Mouse (Mus musculus) MEL (cell line): ENCODE measurements around the gene Atf7ip. TPM values are rescaled to one million over a fixed set of nuclear protein-coding genes. Genes with fewer than 3 reads are reported as not detected.

Experiments
- DNase-seq: peaks from one replicate; pipeline ENCODE4 v3.0.0; 2011; ENCODE audit warnings: low read depth, low spot score
- H3K27ac ChIP-seq: 2 replicates; pipeline ENCODE4 v1.5.1; 2012; ENCODE audit warnings: low read depth, mild to moderate bottlenecking, control low read depth, low read length, moderate library complexity; ENCODE audit not compliant: control insufficient read depth
- H3K27me3 ChIP-seq, 2 experiments: fragments of 150-350 bp in 1 of 2; sonication (generic) in 1 of 2; 2 replicates each; pipeline ENCODE4 v1.6.1; 2012; ENCODE audit warnings: low read length in 2 of 2, mild to moderate bottlenecking in 2 of 2, improper control_type of control experiment in 1 of 2, moderate library complexity in 1 of 2; ENCODE audit not compliant: insufficient read depth in 2 of 2, control insufficient read depth in 1 of 2
- H3K36me3 ChIP-seq, 2 experiments: 2 replicates each; pipeline ENCODE4 v1.6.1; 2012 to 2014; ENCODE audit warnings: low read length in 2 of 2, improper control_type of control experiment in 1 of 2, inconsistent platforms in 1 of 2, mild to moderate bottlenecking in 1 of 2; ENCODE audit not compliant: insufficient read depth in 2 of 2, control insufficient read depth in 1 of 2
- H3K4me1 ChIP-seq, 2 experiments: fragments of 150-350 bp in 1 of 2; sonication (generic) in 1 of 2; 2 replicates each; pipeline ENCODE4 v1.6.1; 2012; ENCODE audit warnings: low read length in 2 of 2, improper control_type of control experiment in 1 of 2, mild to moderate bottlenecking in 1 of 2; ENCODE audit not compliant: insufficient read depth in 2 of 2, control insufficient read depth in 1 of 2
- H3K4me3 ChIP-seq, 2 experiments: fragments of 150-350 bp in 1 of 2; sonication (generic) in 1 of 2; 2 replicates each; pipeline ENCODE4 v1.5.1; 2012; ENCODE audit warnings: low read depth in 2 of 2, low read length in 2 of 2, mild to moderate bottlenecking in 2 of 2, moderate library complexity in 2 of 2, control low read depth in 1 of 2, improper control_type of control experiment in 1 of 2; ENCODE audit not compliant: control insufficient read depth in 1 of 2, insufficient read depth in 1 of 2
- H3K79me2 ChIP-seq: 2 replicates; pipeline ENCODE4 v1.6.1; 2012; ENCODE audit warnings: mild to moderate bottlenecking, low read length, moderate library complexity; ENCODE audit not compliant: control insufficient read depth, poor library complexity, insufficient read depth
- H3K9ac ChIP-seq: 2 replicates; pipeline ENCODE4 v1.6.1; 2012; ENCODE audit warnings: low read depth, mild to moderate bottlenecking, control low read depth, low read length, moderate library complexity; ENCODE audit not compliant: control insufficient read depth, poor library complexity, severe bottlenecking
- H3K9me3 ChIP-seq: fragments of 150-350 bp; sonication (generic); replicated peaks from 2 replicates; pipeline ENCODE4 v1.6.1; 2012; ENCODE audit warnings: mild to moderate bottlenecking, low read length, improper control_type of control experiment, moderate library complexity; ENCODE audit not compliant: insufficient read depth
- CHD1 ChIP-seq: IDR thresholded peaks from 2 replicates; pipeline ENCODE4 v1.6.1; 2012; ENCODE audit warnings: low read depth, mild to moderate bottlenecking, inconsistent platforms, low read length, improper control_type of control experiment
- CHD2 ChIP-seq: IDR thresholded peaks from 2 replicates; pipeline ENCODE4 v1.6.1; 2011; ENCODE audit warnings: low read length, improper control_type of control experiment
- CTCF ChIP-seq, 3 experiments: IDR thresholded peaks in 2 of 3; conservative IDR thresholded peaks in 1 of 3; 2 replicates each; pipeline ENCODE4 v1.5.1; 2011 to 2012; ENCODE audit warnings: low read length in 3 of 3, low read depth in 2 of 3, mild to moderate bottlenecking in 2 of 3, improper control_type of control experiment in 1 of 3, inconsistent platforms in 1 of 3, mixed read lengths in 1 of 3, moderate library complexity in 1 of 3; ENCODE audit not compliant: control insufficient read depth in 1 of 3, insufficient read depth in 1 of 3, poor library complexity in 1 of 3, severe bottlenecking in 1 of 3
- ELF1 ChIP-seq: IDR thresholded peaks from 2 replicates; pipeline ENCODE4 v1.6.1; 2014; ENCODE audit warnings: low read depth, mild to moderate bottlenecking, inconsistent platforms, low read length, improper control_type of control experiment, moderate library complexity
- ETS1 ChIP-seq: IDR thresholded peaks from 2 replicates; pipeline ENCODE4 v1.6.1; 2012; ENCODE audit warnings: low read depth, mild to moderate bottlenecking, inconsistent platforms, low read length, improper control_type of control experiment, moderate library complexity
- GATA1 ChIP-seq: IDR thresholded peaks from 2 replicates; pipeline ENCODE4 v1.6.1; 2011; ENCODE audit warnings: low read depth, low read length, improper control_type of control experiment
- JUND ChIP-seq: IDR thresholded peaks from 2 replicates; pipeline ENCODE4 v1.6.1; 2011; ENCODE audit warnings: low read depth, mild to moderate bottlenecking, improper control_type of control experiment, low read length
- MAZ ChIP-seq: IDR thresholded peaks from 2 replicates; pipeline ENCODE4 v1.6.1; 2012; ENCODE audit warnings: low read depth, mild to moderate bottlenecking, inconsistent platforms, low read length, improper control_type of control experiment
- MYC ChIP-seq: IDR thresholded peaks from 2 replicates; pipeline ENCODE4 v1.6.1; 2011; ENCODE audit warnings: low read depth, mild to moderate bottlenecking, low read length, improper control_type of control experiment, moderate library complexity
- NELFE ChIP-seq: IDR thresholded peaks from 2 replicates; pipeline ENCODE4 v1.6.1; 2011; ENCODE audit warnings: low read depth, low read length, improper control_type of control experiment
- POLR2AphosphoS5 ChIP-seq: IDR thresholded peaks from 2 replicates; pipeline ENCODE4 v1.6.1; 2012; ENCODE audit warnings: low read depth, borderline replicate concordance, mild to moderate bottlenecking, inconsistent platforms, low read length, moderate library complexity, mixed read lengths
- RAD21 ChIP-seq: IDR thresholded peaks from 2 replicates; pipeline ENCODE4 v1.6.1; 2011; ENCODE audit warnings: mild to moderate bottlenecking, low read depth, low read length, improper control_type of control experiment
- RCOR1 ChIP-seq: IDR thresholded peaks from 2 replicates; pipeline ENCODE4 v1.6.1; 2012; ENCODE audit warnings: low read depth, mild to moderate bottlenecking, inconsistent platforms, low read length, improper control_type of control experiment
- SMC3 ChIP-seq: IDR thresholded peaks from 2 replicates; pipeline ENCODE4 v1.6.1; 2011; ENCODE audit warnings: low read depth, low read length, improper control_type of control experiment
- TCF12 ChIP-seq: IDR thresholded peaks from 2 replicates; pipeline ENCODE4 v1.6.1; 2014; ENCODE audit warnings: low read depth, mild to moderate bottlenecking, inconsistent platforms, low read length, improper control_type of control experiment, moderate library complexity
- UBTF ChIP-seq: IDR thresholded peaks from 2 replicates; pipeline ENCODE4 v1.6.1; 2012; ENCODE audit warnings: low read depth, mild to moderate bottlenecking, inconsistent platforms, low read length, improper control_type of control experiment, moderate library complexity, borderline replicate concordance; ENCODE audit not compliant: insufficient read depth
- USF2 ChIP-seq, 2 experiments: IDR thresholded peaks; 2 replicates each; pipeline ENCODE4 v1.6.1; 2011 to 2012; ENCODE audit warnings: improper control_type of control experiment in 2 of 2, low read length in 2 of 2, borderline replicate concordance in 1 of 2, inconsistent platforms in 1 of 2, low read depth in 1 of 2, mild to moderate bottlenecking in 1 of 2; ENCODE audit not compliant: insufficient read depth in 1 of 2
- ZC3H11A ChIP-seq: IDR thresholded peaks from 2 replicates; pipeline ENCODE4 v1.6.1; 2012; ENCODE audit warnings: low read depth, mild to moderate bottlenecking, inconsistent platforms, low read length, improper control_type of control experiment
- ZKSCAN1 ChIP-seq: IDR thresholded peaks from 2 replicates; pipeline ENCODE4 v1.6.1; 2012; ENCODE audit warnings: low read depth, mild to moderate bottlenecking, inconsistent platforms, low read length, improper control_type of control experiment, moderate library complexity
- polyA plus RNA-seq, 2 experiments: library from polyadenylated mRNA; stranded (reverse) in 1 of 2; unstranded in 1 of 2; fragments of >175 nt in 1 of 2; fragments of >200 nt in 1 of 2; gene quantifications; 2 replicates each; pipeline versions ENCODE4 v1.2.1 to v1.2.4; 2012; ENCODE audit warnings: low replicate concordance in 2 of 2, low read depth in 1 of 2; ENCODE audit not compliant: insufficient read length in 2 of 2, insufficient read depth in 1 of 2, missing spikeins in 1 of 2
- total RNA-seq: library from RNA; depleted of rRNA; stranded (reverse); fragments of 300-350 nt; gene quantifications from 2 replicates; pipeline ENCODE4 v1.2.3, GENCODE M21; 2012

Atf7ip gene
- total and polyA plus RNA-seq, 3 experiments: 7.3 to 56.1 (median 24.6) TPM

DNA sequence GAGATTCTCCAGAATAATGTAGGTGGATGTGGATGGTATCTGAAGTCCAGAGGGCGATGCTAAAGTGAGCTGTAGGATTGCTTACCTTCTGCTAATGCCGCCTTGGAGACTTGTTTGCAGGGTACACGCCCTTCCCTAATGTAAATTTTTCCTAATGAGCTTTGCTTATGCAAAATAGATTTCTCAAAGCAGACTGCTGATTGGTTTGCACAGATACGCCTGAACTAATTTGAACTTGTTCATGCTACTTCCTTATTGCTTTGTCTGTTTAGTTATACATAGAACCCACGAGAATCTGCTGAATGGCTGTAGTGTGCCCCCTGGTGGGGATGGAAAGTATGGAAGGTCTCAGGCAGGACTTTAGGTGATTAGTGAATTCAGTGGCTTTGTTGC, 49.6 kb downstream of the Atf7ip start (continued):
- TF ChIP-seq MAZ (no peak), RAD21 (peak; percentile 99), RCOR1 (no peak), MYC (peak; percentile 92; the same call in 1 of the 2 replicates)

GRCm38 (mm10) chr6:136558288-136559005, 52.5 kb downstream of the Atf7ip start:
- Histone ChIP-seq H3K4me3 (no peak overlapping the region), H3K27me3 (no peaks in the 10 kb centered on the region), H3K27ac (no peak overlapping the region), H3K4me1 (peaks cover 1 to 2% of the 10 kb centered on the region in 2 experiments; a peak in 2 of 4 replicates), H3K9me3 (no peaks in the 10 kb centered on the region), H3K9ac (no peak overlapping the region), H3K79me2 (peaks cover 23% of the 10 kb centered on the region), H3K36me3 (peaks cover 9 to 10% of the 10 kb centered on the region in 2 experiments)
- DNase-seq: no peak
- TF ChIP-seq USF2 (IDR thresholded peaks at IDR 0.05; ENCODE audit: borderline replicate concordance in 1 of 2, insufficient read depth in 1 of 2, low read depth in 1 of 2, low read length in 2 of 2) (no peak), MAZ (no peak), NELFE (no peak), MYC (no peak), UBTF (no peak), CHD1 (no peak), JUND (no peak), ELF1 (no peak), CHD2 (no peak), RCOR1 (no peak), SMC3 (no peak), ZC3H11A (no peak), CTCF (IDR thresholded peaks at IDR 0.05 in 2 of 3, conservative IDR thresholded peaks at IDR 0.05 in 1 of 3; ENCODE audit: control insufficient read depth in 1 of 3, insufficient read depth in 1 of 3, low read depth in 2 of 3, low read length in 3 of 3, poor library complexity in 1 of 3, severe bottlenecking in 1 of 3) (no peak), GATA1 (no peak), POLR2AphosphoS5 (no peak), TCF12 (no peak), ETS1 (no peak), ZKSCAN1 (no peak)
